Mouse (Mus musculus) MEL (cell line): ENCODE results near the gene Fgfr2. TPM values are rescaled to one million over a fixed set of nuclear protein-coding genes. Genes with fewer than 3 reads are reported as not detected.
"Not testable (repeated sequence)": the region's sequence is repeated elsewhere in the genome, so short reads cannot be mapped to it uniquely, and the experiment has no call there.

Source experiments
- DNase-seq: peaks from one replicate; pipeline ENCODE4 v3.0.0; 2011; ENCODE audit warnings: low read depth, low spot score
- H3K27ac ChIP-seq: 2 replicates; pipeline ENCODE4 v1.5.1; 2012; ENCODE audit warnings: low read depth, mild to moderate bottlenecking, control low read depth, low read length, moderate library complexity; ENCODE audit not compliant: control insufficient read depth
- H3K27me3 ChIP-seq, 2 experiments: fragments of 150-350 bp in 1 of 2; sonication (generic) in 1 of 2; 2 replicates each; pipeline ENCODE4 v1.6.1; 2012; ENCODE audit warnings: low read length in 2 of 2, mild to moderate bottlenecking in 2 of 2, improper control_type of control experiment in 1 of 2, moderate library complexity in 1 of 2; ENCODE audit not compliant: insufficient read depth in 2 of 2, control insufficient read depth in 1 of 2
- H3K36me3 ChIP-seq, 2 experiments: 2 replicates each; pipeline ENCODE4 v1.6.1; 2012 to 2014; ENCODE audit warnings: low read length in 2 of 2, improper control_type of control experiment in 1 of 2, inconsistent platforms in 1 of 2, mild to moderate bottlenecking in 1 of 2; ENCODE audit not compliant: insufficient read depth in 2 of 2, control insufficient read depth in 1 of 2
- H3K4me1 ChIP-seq, 2 experiments: fragments of 150-350 bp in 1 of 2; sonication (generic) in 1 of 2; 2 replicates each; pipeline ENCODE4 v1.6.1; 2012; ENCODE audit warnings: low read length in 2 of 2, improper control_type of control experiment in 1 of 2, mild to moderate bottlenecking in 1 of 2; ENCODE audit not compliant: insufficient read depth in 2 of 2, control insufficient read depth in 1 of 2
- H3K4me3 ChIP-seq, 2 experiments: fragments of 150-350 bp in 1 of 2; sonication (generic) in 1 of 2; 2 replicates each; pipeline ENCODE4 v1.5.1; 2012; ENCODE audit warnings: low read depth in 2 of 2, low read length in 2 of 2, mild to moderate bottlenecking in 2 of 2, moderate library complexity in 2 of 2, control low read depth in 1 of 2, improper control_type of control experiment in 1 of 2; ENCODE audit not compliant: control insufficient read depth in 1 of 2, insufficient read depth in 1 of 2
- H3K79me2 ChIP-seq: 2 replicates; pipeline ENCODE4 v1.6.1; 2012; ENCODE audit warnings: mild to moderate bottlenecking, low read length, moderate library complexity; ENCODE audit not compliant: control insufficient read depth, poor library complexity, insufficient read depth
- H3K9ac ChIP-seq: 2 replicates; pipeline ENCODE4 v1.6.1; 2012; ENCODE audit warnings: low read depth, mild to moderate bottlenecking, control low read depth, low read length, moderate library complexity; ENCODE audit not compliant: control insufficient read depth, poor library complexity, severe bottlenecking
- H3K9me3 ChIP-seq: fragments of 150-350 bp; sonication (generic); replicated peaks from 2 replicates; pipeline ENCODE4 v1.6.1; 2012; ENCODE audit warnings: mild to moderate bottlenecking, low read length, improper control_type of control experiment, moderate library complexity; ENCODE audit not compliant: insufficient read depth
- CHD1 ChIP-seq: IDR thresholded peaks from 2 replicates; pipeline ENCODE4 v1.6.1; 2012; ENCODE audit warnings: low read depth, mild to moderate bottlenecking, inconsistent platforms, low read length, improper control_type of control experiment
- EP300 ChIP-seq, 2 experiments: IDR thresholded peaks; 2 replicates each; pipeline ENCODE4 v1.6.1; 2011; ENCODE audit warnings: improper control_type of control experiment in 2 of 2, low read length in 2 of 2, low read depth in 1 of 2, mild to moderate bottlenecking in 1 of 2
- GATA1 ChIP-seq: IDR thresholded peaks from 2 replicates; pipeline ENCODE4 v1.6.1; 2011; ENCODE audit warnings: low read depth, low read length, improper control_type of control experiment
- JUND ChIP-seq: IDR thresholded peaks from 2 replicates; pipeline ENCODE4 v1.6.1; 2011; ENCODE audit warnings: low read depth, mild to moderate bottlenecking, improper control_type of control experiment, low read length
- KAT2A ChIP-seq: conservative IDR thresholded peaks from 2 replicates; pipeline ENCODE4 v1.6.1; 2012; ENCODE audit warnings: low read depth, low read length, improper control_type of control experiment, inconsistent platforms
- MAFK ChIP-seq: IDR thresholded peaks from 2 replicates; pipeline ENCODE4 v1.6.1; 2011; ENCODE audit warnings: low read depth, mild to moderate bottlenecking, low read length, improper control_type of control experiment, borderline replicate concordance
- MXI1 ChIP-seq: IDR thresholded peaks from 2 replicates; pipeline ENCODE4 v1.6.1; 2011; ENCODE audit warnings: mild to moderate bottlenecking, low read depth, low read length, improper control_type of control experiment
- POLR2A ChIP-seq, 2 experiments: IDR thresholded peaks; 2 replicates each; pipeline ENCODE4 v1.6.1; 2011 to 2012; ENCODE audit warnings: low read length in 2 of 2, mild to moderate bottlenecking in 2 of 2, control low read depth in 1 of 2, improper control_type of control experiment in 1 of 2, low read depth in 1 of 2, moderate library complexity in 1 of 2; ENCODE audit not compliant: control insufficient read depth in 1 of 2, insufficient read depth in 1 of 2, poor library complexity in 1 of 2
- POLR2AphosphoS2 ChIP-seq: IDR thresholded peaks from 2 replicates; pipeline ENCODE4 v1.6.1; 2011; ENCODE audit warnings: low read length, improper control_type of control experiment
- RAD21 ChIP-seq: IDR thresholded peaks from 2 replicates; pipeline ENCODE4 v1.6.1; 2011; ENCODE audit warnings: mild to moderate bottlenecking, low read depth, low read length, improper control_type of control experiment
- RCOR1 ChIP-seq: IDR thresholded peaks from 2 replicates; pipeline ENCODE4 v1.6.1; 2012; ENCODE audit warnings: low read depth, mild to moderate bottlenecking, inconsistent platforms, low read length, improper control_type of control experiment
- USF2 ChIP-seq, 2 experiments: IDR thresholded peaks; 2 replicates each; pipeline ENCODE4 v1.6.1; 2011 to 2012; ENCODE audit warnings: improper control_type of control experiment in 2 of 2, low read length in 2 of 2, borderline replicate concordance in 1 of 2, inconsistent platforms in 1 of 2, low read depth in 1 of 2, mild to moderate bottlenecking in 1 of 2; ENCODE audit not compliant: insufficient read depth in 1 of 2
- ZKSCAN1 ChIP-seq: IDR thresholded peaks from 2 replicates; pipeline ENCODE4 v1.6.1; 2012; ENCODE audit warnings: low read depth, mild to moderate bottlenecking, inconsistent platforms, low read length, improper control_type of control experiment, moderate library complexity
- ZMIZ1 ChIP-seq: IDR thresholded peaks from 2 replicates; pipeline ENCODE4 v1.6.1; 2012; ENCODE audit warnings: low read depth, mild to moderate bottlenecking, inconsistent platforms, low read length, improper control_type of control experiment, moderate library complexity
- polyA plus RNA-seq, 2 experiments: library from polyadenylated mRNA; stranded (reverse) in 1 of 2; unstranded in 1 of 2; fragments of >175 nt in 1 of 2; fragments of >200 nt in 1 of 2; gene quantifications; 2 replicates each; pipeline versions ENCODE4 v1.2.1 to v1.2.4; 2012; ENCODE audit warnings: low replicate concordance in 2 of 2, low read depth in 1 of 2; ENCODE audit not compliant: insufficient read length in 2 of 2, insufficient read depth in 1 of 2, missing spikeins in 1 of 2
- total RNA-seq: library from RNA; depleted of rRNA; stranded (reverse); fragments of 300-350 nt; gene quantifications from 2 replicates; pipeline ENCODE4 v1.2.3, GENCODE M21; 2012

Fgfr2 gene
- total and polyA plus RNA-seq, 3 experiments: not detected

DNA sequence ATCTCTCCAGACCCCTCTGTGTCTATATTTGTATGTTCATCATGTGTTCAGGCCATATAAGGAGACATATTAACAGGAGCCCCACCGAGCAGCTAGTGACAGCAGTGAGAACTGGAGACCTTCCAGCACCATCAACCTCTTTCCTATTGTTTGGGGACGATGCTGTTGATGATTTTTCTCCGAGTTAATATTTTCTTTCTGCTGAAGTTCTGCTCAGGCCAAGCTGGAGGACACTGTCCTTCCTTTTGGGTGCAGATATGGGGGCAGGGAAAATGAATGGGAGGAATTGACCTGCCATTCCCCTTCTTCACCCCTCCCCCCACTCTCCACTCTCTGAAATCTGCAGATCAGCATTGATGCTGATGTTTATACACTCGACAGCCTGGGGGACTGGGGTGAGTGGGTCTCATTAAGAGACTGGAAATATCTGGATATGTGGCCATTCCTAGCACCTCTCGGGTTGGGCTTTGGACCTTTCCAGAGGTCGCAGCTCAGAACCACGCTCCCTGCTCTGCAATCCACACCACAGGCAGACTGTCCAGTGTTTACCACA, 2454.3 kb downstream of the Fgfr2 start:
- no peaks in the 10 kb centered on the region for H3K79me2 ChIP-seq
- H3K36me3 ChIP-seq: peaks cover 3 to 18% of the 10 kb centered on the region in 2 experiments; a peak in 2 of 4 replicates
- H3K4me3 ChIP-seq: no peak overlapping the region
- no peak overlapping the region for H3K27ac ChIP-seq
- no peak for TF ChIP-seq EP300 (IDR thresholded peaks at IDR 0.05; ENCODE audit: low read depth in 1 of 2, low read length in 2 of 2)
- TF ChIP-seq MAFK: no peak
- TF ChIP-seq ZKSCAN1: no peak
- TF ChIP-seq JUND: no peak
- TF ChIP-seq ZMIZ1: no peak
- TF ChIP-seq CHD1: no peak
- no peak for TF ChIP-seq USF2 (IDR thresholded peaks at IDR 0.05; ENCODE audit: borderline replicate concordance in 1 of 2, insufficient read depth in 1 of 2, low read depth in 1 of 2, low read length in 2 of 2)
- no peak for TF ChIP-seq KAT2A
- no peak for TF ChIP-seq MXI1
- no peak for TF ChIP-seq RAD21
- no peak for TF ChIP-seq GATA1
- no peak for TF ChIP-seq POLR2AphosphoS2
- no peak for TF ChIP-seq RCOR1
- peaks cover 10 to 26% of the 10 kb centered on the region in 2 experiments; a peak in 3 of 4 replicates for H3K4me1 ChIP-seq
- no peak overlapping the region for H3K9ac ChIP-seq
- H3K9me3 ChIP-seq: no peaks in the 10 kb centered on the region
- DNase-seq: no peak
- no peaks in the 10 kb centered on the region for H3K27me3 ChIP-seq

- not testable (repeated sequence) for H3K4me3 ChIP-seq, H3K9ac ChIP-seq, H3K27ac ChIP-seq, DNase-seq, H3K9me3 ChIP-seq, H3K79me2 ChIP-seq, H3K27me3 ChIP-seq
- Histone ChIP-seq H3K4me1 (peaks cover 5 to 19% of the 10 kb centered on the region in 2 experiments; a peak in 3 of 4 replicates), H3K36me3 (peaks cover 3 to 11% of the 10 kb centered on the region in 2 experiments; a peak in 2 of 4 replicates)
Observed at GRCm38 (mm10) chr7:130668013-130668412, 2455.1 kb downstream of the Fgfr2 start.

DNA sequence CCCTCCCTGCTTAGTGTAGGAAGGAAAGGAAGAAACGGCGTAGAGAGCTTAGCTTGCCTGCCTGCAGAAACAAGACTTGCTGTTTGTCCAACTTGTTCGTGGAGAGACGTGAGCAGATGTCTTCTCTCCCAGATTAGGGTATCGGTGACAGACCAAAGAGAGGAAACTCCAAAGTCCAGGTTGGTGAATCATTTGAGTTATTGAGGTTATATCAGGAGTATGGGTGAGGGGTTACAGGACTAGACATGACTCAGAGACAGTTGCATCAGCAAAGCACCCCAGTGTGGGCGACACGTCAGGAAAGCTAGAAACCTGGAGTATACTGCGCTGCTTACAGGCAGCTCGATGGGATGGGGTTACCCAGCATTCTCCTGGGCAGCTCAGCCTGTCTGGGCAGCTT, 2457.8 kb downstream of the Fgfr2 start:
- Histone ChIP-seq H3K27ac (no peak overlapping the region), H3K4me3 (no peak overlapping the region), H3K36me3 (peaks cover 3 to 6% of the 10 kb centered on the region in 2 experiments; a peak in 3 of 4 replicates), H3K27me3 (no peaks in the 10 kb centered on the region), H3K79me2 (no peaks in the 10 kb centered on the region), H3K4me1 (peaks cover 3 to 11% of the 10 kb centered on the region in 2 experiments; a peak in 2 of 4 replicates), H3K9me3 (no peaks in the 10 kb centered on the region), H3K9ac (no peak overlapping the region)
- TF ChIP-seq POLR2A (IDR thresholded peaks at IDR 0.05; ENCODE audit: control insufficient read depth in 1 of 2, insufficient read depth in 1 of 2, low read depth in 1 of 2, low read length in 2 of 2, poor library complexity in 1 of 2): no peak
- DNase-seq: no peak
